In the genomic region with DNA sequence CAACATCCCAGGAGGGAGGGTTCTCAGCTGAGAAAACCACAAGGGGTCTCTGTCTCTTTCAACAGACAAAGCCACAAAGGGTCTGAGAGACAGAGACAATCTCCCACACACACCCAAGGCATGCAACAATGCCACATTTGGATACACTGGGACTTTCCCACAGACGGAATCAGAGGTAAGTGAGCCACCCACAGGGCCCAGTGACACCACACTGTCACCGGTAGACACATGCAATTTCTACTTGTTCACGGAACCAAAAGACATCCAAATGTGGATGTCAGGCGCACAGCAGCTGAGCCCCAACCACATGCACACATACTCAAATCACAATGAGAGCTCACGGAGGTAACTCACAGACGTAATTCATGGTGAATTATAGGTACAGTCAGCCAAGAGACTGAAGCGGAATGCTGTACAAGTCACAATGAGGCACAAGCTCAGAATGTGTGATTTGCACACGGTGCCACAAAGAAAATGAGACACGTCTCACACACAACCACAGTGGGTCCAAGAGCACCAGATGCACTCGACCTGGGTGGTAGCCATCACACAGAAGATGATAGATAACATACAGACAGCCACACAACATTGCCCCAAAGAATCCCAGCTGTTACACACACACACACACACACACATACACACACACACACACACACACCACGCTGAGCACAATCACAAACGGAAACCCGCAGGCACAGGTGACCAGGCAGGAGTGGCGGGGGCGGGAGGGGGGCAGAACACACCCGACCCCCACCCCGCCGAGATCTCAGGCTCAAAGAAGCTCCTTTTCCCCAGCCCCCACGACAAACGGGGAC, we compare ENCODE assay signal across 8 mouse cellular contexts. TPM values are rescaled to one million over a fixed set of nuclear protein-coding genes. Genes with fewer than 3 reads are reported as not detected.
DNase-seq lines count a peak whose midpoint lies in the region; ATAC-seq and TF ChIP-seq lines count a peak whose summit lies in the region.

No protein-coding gene starts in this region.

- peak overlapping the region; percentile 78 for H3K4me2 ChIP-seq in heart, embryonic 11.5 days
- peak overlapping the region; percentile 74 for H3K4me2 ChIP-seq in hindbrain, embryonic 13.5 days
- peak overlapping the region; percentile 75 for H3K4me2 ChIP-seq in midbrain, embryonic 12.5 days (replicated peaks)

- DNase-seq in heart, adult 18-20 months: no peak
- peak; percentile 32 to 62 for DNase-seq in cerebellum, postnatal 10 days
- peak; percentile 53 to 57 for DNase-seq in thymus, postnatal 36 days
- DNase-seq in spleen, postnatal 10 days (ENCODE audit: low spot score in 2 of 2): no peak

- H3K27me3 ChIP-seq in heart, embryonic 11.5 days (ENCODE audit: control insufficient read depth, insufficient read depth, low read length): no peaks in the 10 kb centered on the region
- H3K27me3 ChIP-seq in C2C12 (ENCODE audit: control insufficient read depth, insufficient read depth, insufficient read length): no peaks in the 10 kb centered on the region
- no peaks in the 10 kb centered on the region for H3K27me3 ChIP-seq in hindbrain, embryonic 13.5 days
- no peaks in the 10 kb centered on the region for H3K27me3 ChIP-seq in midbrain, embryonic 12.5 days

- 3% methylated on average over 20 of the region's 20 CpGs for WGBS in heart, embryonic 11.5 days (ENCODE audit: insufficient replicate concordance)
- under 1% methylated on average over 19 of the region's 20 CpGs for WGBS in hindbrain, embryonic 13.5 days
- WGBS in midbrain, embryonic 12.5 days: under 1% methylated on average over 19 of the region's 20 CpGs

- H3K79me3 ChIP-seq in C2C12 (ENCODE audit: low read depth): peaks cover 34% of the 10 kb centered on the region

- 0 out of 2 replicates have a peak, but pooled peaks cover 3% of the 10 kb centered on the region for H3K36me3 ChIP-seq in heart, embryonic 11.5 days (ENCODE audit: control insufficient read depth, insufficient read depth, low read length)
- H3K36me3 ChIP-seq in C2C12 (ENCODE audit: control insufficient read depth, insufficient read depth): no peaks in the 10 kb centered on the region
- peaks cover 11% of the 10 kb centered on the region for H3K36me3 ChIP-seq in hindbrain, embryonic 13.5 days
- peaks cover 17% of the 10 kb centered on the region for H3K36me3 ChIP-seq in midbrain, embryonic 12.5 days

- peak overlapping the region; percentile 93 for H3K4me3 ChIP-seq in heart, embryonic 11.5 days (ENCODE audit: low read depth, low read length)
- H3K4me3 ChIP-seq in C2C12 (ENCODE audit: insufficient read depth, poor library complexity, severe bottlenecking): peak overlapping the region; percentile 55
- peak overlapping the region; percentile 79 for H3K4me3 ChIP-seq in hindbrain, embryonic 13.5 days
- peak overlapping the region; percentile 86 for H3K4me3 ChIP-seq in midbrain, embryonic 12.5 days

- no peaks in the 10 kb centered on the region for H3K9me3 ChIP-seq in heart, embryonic 11.5 days (replicated peaks; ENCODE audit: control insufficient read depth, low read length)
- H3K9me3 ChIP-seq in hindbrain, embryonic 13.5 days: no peaks in the 10 kb centered on the region
- no peaks in the 10 kb centered on the region for H3K9me3 ChIP-seq in midbrain, embryonic 12.5 days

- H3K4me1 ChIP-seq in heart, embryonic 11.5 days (ENCODE audit: control insufficient read depth, insufficient read depth, low read length): peaks cover 45% of the 10 kb centered on the region
- H3K4me1 ChIP-seq in hindbrain, embryonic 13.5 days (replicated peaks): peaks cover 45% of the 10 kb centered on the region
- peaks cover 24% of the 10 kb centered on the region for H3K4me1 ChIP-seq in midbrain, embryonic 12.5 days

- no peak for TF ChIP-seq CTCF in C2C12 (IDR thresholded peaks at IDR 0.05; ENCODE audit: control insufficient read depth, insufficient read depth, insufficient read length)

- peak overlapping the region; percentile 94 for H3K27ac ChIP-seq in heart, embryonic 11.5 days (ENCODE audit: low read depth, low read length)
- peak overlapping the region; percentile 100 for H3K27ac ChIP-seq in hindbrain, embryonic 13.5 days
- peak overlapping the region; percentile 98 for H3K27ac ChIP-seq in midbrain, embryonic 12.5 days (replicated peaks)

- H3K9ac ChIP-seq in heart, embryonic 11.5 days (ENCODE audit: low read depth, low read length): peak overlapping the region; percentile 97
- H3K9ac ChIP-seq in hindbrain, embryonic 13.5 days: peak overlapping the region; percentile 100
- peak overlapping the region; percentile 98 for H3K9ac ChIP-seq in midbrain, embryonic 12.5 days (replicated peaks)

- peak overlapping the region; percentile 83 for H3ac ChIP-seq in C2C12 (ENCODE audit: control insufficient read depth, insufficient read length, low read depth)

- no peak for ATAC-seq in heart, embryonic 11.5 days (replicated peaks; ENCODE audit: insufficient number of reproducible peaks, low FRiP score, low TSS enrichment)
- peak; percentile 15 for ATAC-seq in hindbrain, embryonic 13.5 days (ENCODE audit: low FRiP score)
- peak; percentile 5; the same call in 1 of the 2 replicates for ATAC-seq in midbrain, embryonic 12.5 days (ENCODE audit: low FRiP score, low read depth)

- peaks cover 58% of the 10 kb centered on the region for H3K79me2 ChIP-seq in C2C12 (ENCODE audit: control insufficient read depth, insufficient read depth)

TF ChIP-seq in C2C12, 6 proteins besides CTCF, POLR2A, EP300 and RAD21:
- TF ChIP-seq CEBPB (IDR thresholded peaks at IDR 0.05; ENCODE audit: low read depth) (no peak), MAX (IDR thresholded peaks at IDR 0.05) (no peak), FOSL1 (IDR thresholded peaks at IDR 0.05; ENCODE audit: insufficient read depth, low read length, poor library complexity, severe bottlenecking) (no peak), USF1 (IDR thresholded peaks at IDR 0.05; ENCODE audit: low read depth) (no peak), MYOD1 (IDR thresholded peaks at IDR 0.05; ENCODE audit: control insufficient read depth, insufficient read length, low read depth) (no peak), MYOG (IDR thresholded peaks at IDR 0.05; ENCODE audit: control insufficient read depth, extremely low read depth, insufficient read length) (no peak)

RNA-seq across cellular contexts. Expression of a gene that starts 5.7 kb away (rescaled TPM):
- polyA plus RNA-seq in heart, embryonic 11.5 days (2014; fragmentation: Nextera tagmentation; extraction: Ambion mirVana): 49.0 and 55.9 TPM in 2 replicates
- 10 to 100 TPM; 26.6 to 34.5 TPM for total RNA-seq in heart, adult 18-20 months (2021)
- polyA plus RNA-seq in C2C12 (2012; fragmentation: generic; extraction: Trizol): 17.9 TPM
- polyA plus RNA-seq in hindbrain, embryonic 13.5 days (2015; fragmentation: Nextera tagmentation; extraction: Ambion mirVana): 227 and 231 TPM in 2 replicates
- polyA plus RNA-seq in midbrain, embryonic 12.5 days (2016; fragmentation: Nextera tagmentation; extraction: Ambion mirVana): 186 and 194 TPM in 2 replicates

RNA-seq across cellular contexts. Expression of a gene that starts 23.2 kb away (rescaled TPM):
- polyA plus RNA-seq in heart, embryonic 11.5 days (2014; fragmentation: Nextera tagmentation; extraction: Ambion mirVana): 3.0 TPM in 2 replicates
- total RNA-seq in heart, adult 18-20 months (2021): 10 to 100 TPM; 39.2 to 40.1 TPM
- 2.3 TPM for polyA plus RNA-seq in C2C12 (2012; fragmentation: generic; extraction: Trizol)
- polyA plus RNA-seq in hindbrain, embryonic 13.5 days (2015; fragmentation: Nextera tagmentation; extraction: Ambion mirVana): 4.7 and 5.2 TPM in 2 replicates
- 1.7 and 1.8 TPM in 2 replicates for polyA plus RNA-seq in midbrain, embryonic 12.5 days (2016; fragmentation: Nextera tagmentation; extraction: Ambion mirVana)

RNA-seq across cellular contexts. Expression of a gene that starts 34.9 kb away (rescaled TPM):
- 2.7 and 3.3 TPM in 2 replicates for polyA plus RNA-seq in heart, embryonic 11.5 days (2014; fragmentation: Nextera tagmentation; extraction: Ambion mirVana)
- total RNA-seq in heart, adult 18-20 months (2021): 1 to 10 TPM; 2.2 to 2.4 TPM
- polyA plus RNA-seq in C2C12 (2012; fragmentation: generic; extraction: Trizol): not detected
- 0.65 and 0.78 TPM in 2 replicates for polyA plus RNA-seq in hindbrain, embryonic 13.5 days (2015; fragmentation: Nextera tagmentation; extraction: Ambion mirVana)
- polyA plus RNA-seq in midbrain, embryonic 12.5 days (2016; fragmentation: Nextera tagmentation; extraction: Ambion mirVana): 0.41 and 0.63 TPM in 2 replicates

Comparison
In these comparisons a context has a peak if more than half of its experiments do, and no peak if none do; other contexts are left out.
1. DNase-seq: peak in cerebellum, postnatal 10 days (2 of 2) and thymus, postnatal 36 days (2 of 2); none in heart, adult 18-20 months (0 of 2) and spleen, postnatal 10 days (0 of 2).
2. Peak in every context shown above with its lines, with median percentiles within 50 percentile points of each other: H3K27ac ChIP-seq, H3K4me2 ChIP-seq, H3K4me3 ChIP-seq and H3K9ac ChIP-seq.